Mouse (Mus musculus) brain, embryonic 14.5 days (tissue): Measurements from ENCODE around the gene Rnaset2b.
"Not testable (repeated sequence)": the region's sequence is repeated elsewhere in the genome, so short reads cannot be mapped to it uniquely, and the experiment has no call there.

Experiments
- CTCF ChIP-seq: fragments of 200-500 bp; IDR thresholded peaks from 2 replicates; pipeline ENCODE4 v1.5.1; 2012; ENCODE audit warnings: inconsistent platforms, mild to moderate bottlenecking, moderate library complexity, borderline replicate concordance; ENCODE audit not compliant: insufficient read depth, insufficient read length; ENCODE audit errors: extremely low read depth
- POLR2A ChIP-seq: fragments of 200-500 bp; IDR thresholded peaks from 2 replicates; pipeline ENCODE4 v1.6.1; 2012; ENCODE audit warnings: mild to moderate bottlenecking, inconsistent platforms, borderline replicate concordance; ENCODE audit not compliant: poor library complexity, insufficient read depth, insufficient read length, severe bottlenecking; ENCODE audit errors: extremely low read depth

- not testable (repeated sequence) for TF ChIP-seq POLR2A, CTCF
These were observed 9.7 kb downstream of the Rnaset2b start for GRCm38 (mm10) chr17:6980144-6980543.
